Mouse (Mus musculus): ENCODE measurements around the gene Rfx4. TPM values are rescaled to one million over a fixed set of nuclear protein-coding genes. Genes with fewer than 3 reads are reported as not detected.

Rfx4 gene
- polyA plus RNA-seq, 1 experiment from 2014 or later = 0.09 TPM

DNA sequence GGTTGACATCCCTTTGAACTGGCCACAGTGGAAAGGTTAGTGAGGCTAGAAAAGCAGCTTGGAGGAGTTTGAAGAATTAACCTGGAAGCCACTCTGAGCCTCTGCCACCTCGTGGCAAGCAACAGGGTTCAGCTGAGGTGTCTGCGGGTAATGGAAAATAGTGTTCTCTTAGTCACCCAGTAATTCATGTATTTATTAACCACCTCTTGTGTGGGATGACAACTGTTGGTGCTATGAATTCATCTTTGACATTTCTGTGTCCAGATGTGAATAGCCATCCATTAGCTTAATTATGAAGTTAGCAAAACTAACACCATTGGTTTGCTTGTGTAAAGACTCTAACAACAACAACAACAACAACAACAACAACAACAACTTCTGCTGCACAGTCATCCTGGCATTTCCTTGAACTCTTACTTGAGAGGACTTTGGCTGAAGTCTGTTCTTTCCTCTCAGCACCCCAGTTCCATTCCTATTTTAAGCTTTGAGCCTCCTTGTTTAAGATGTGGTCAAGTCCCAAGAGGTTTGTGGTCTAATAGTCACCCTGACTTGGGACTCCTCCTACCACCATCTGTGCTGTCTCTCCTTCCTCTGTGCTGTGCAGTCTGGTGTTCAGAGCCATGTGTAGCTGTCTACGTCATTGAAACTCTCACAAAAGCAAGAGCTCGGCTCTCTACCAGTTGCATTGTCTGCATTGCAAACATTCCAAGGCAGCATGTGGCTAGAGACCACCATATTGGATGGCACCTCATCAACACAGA is 60.0 kb downstream of the Rfx4 start:
- CTCF ChIA-PET = interaction anchor here (1.5 kb wide), 1 partner anchor 8 kb away, joined by 4 read pairs; no protein-coding TSS in a partner anchor
- ATAC-seq (no peak), DNase-seq (ENCODE audit: low read depth, low spot score) (peak; percentile 15)
- peaks cover 2% of the 10 kb centered on the region for H3K27me3 ChIP-seq
- TF ChIP-seq CTCF (IDR thresholded peaks at IDR 0.05) = peak; percentile 41
- POLR2A ChIA-PET = no interaction called here
- in situ Hi-C loops (cut with MboI; ENCODE audit: low pct_unique_long_range_greater_than_20kb) = no loop called here

DNA sequence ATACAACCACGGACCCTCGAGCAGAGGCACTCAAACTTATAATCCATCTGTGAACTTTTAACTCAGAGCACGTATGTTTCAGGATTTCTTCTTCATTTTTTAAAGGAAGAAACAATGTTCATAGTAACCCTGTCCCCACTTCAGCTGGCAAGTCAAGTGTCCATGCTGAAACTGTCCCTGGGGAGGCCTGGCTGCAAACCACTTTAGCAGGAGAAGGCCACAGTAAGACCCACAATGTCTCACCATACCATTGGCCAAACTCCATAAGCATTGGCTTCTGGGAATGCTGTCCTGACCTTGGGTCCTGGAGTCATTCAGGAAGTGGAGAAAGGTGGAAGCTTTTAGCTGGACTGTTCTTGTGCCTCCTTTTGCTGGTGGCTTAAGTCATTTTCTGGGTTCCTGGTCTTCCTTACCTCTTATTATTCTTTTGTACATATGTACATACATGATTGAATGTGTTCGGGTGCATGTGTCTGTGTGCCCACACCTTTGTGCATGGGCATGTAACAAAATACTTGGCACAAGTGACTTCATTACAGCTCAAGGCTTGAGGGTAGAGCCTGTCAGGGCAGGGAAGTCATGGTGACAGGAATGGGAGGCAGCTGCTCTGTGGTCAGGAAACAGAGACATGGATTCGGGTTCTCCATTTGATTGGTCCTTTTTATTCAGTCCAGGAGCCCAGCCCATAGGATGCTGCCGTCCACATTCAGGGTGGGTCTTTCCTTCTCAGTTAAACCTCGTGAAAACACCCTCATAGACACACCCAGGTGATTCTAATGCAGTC is 61.4 kb downstream of the Rfx4 start:
- POLR2A ChIA-PET = interaction anchor here (0.8 kb wide), 1 partner anchor 10 kb away, joined by 15 read pairs; no protein-coding TSS in a partner anchor
- DNase-seq (ENCODE audit: low read depth, low spot score) (no peak), ATAC-seq (no peak)
- CTCF ChIA-PET = interaction anchor here (1.5 kb wide), 1 partner anchor 10 kb away, joined by 4 read pairs; no protein-coding TSS in a partner anchor
- H3K27me3 ChIP-seq = peaks cover 2% of the 10 kb centered on the region
- no peak for TF ChIP-seq CTCF (IDR thresholded peaks at IDR 0.05)
- in situ Hi-C loops (cut with MboI; ENCODE audit: low pct_unique_long_range_greater_than_20kb) = no loop called here

DNA sequence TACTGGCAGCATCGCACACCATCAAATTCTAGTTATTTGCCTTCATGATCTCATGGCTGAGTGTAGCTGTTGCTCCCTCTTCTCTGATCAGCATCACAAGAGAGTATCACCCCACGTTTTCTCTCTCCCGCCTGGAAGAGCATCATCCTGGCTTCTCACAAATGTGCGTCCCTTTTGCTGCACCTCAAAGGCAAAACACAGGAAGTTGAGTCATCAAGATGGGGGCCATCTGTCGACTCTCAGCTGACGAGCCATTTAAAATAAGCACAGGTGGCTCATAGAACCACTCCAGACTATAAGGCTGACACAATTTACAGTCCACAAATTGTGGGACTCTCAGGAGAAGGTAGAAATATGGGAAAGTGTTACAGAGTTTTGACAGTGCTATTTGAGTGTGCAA is 63.8 kb downstream of the Rfx4 start:
- no peak for TF ChIP-seq CTCF (IDR thresholded peaks at IDR 0.05)
- ATAC-seq (no peak), DNase-seq (ENCODE audit: low read depth, low spot score) (no peak)
- POLR2A ChIA-PET = no interaction called here
- CTCF ChIA-PET = no interaction called here
- no peaks in the 10 kb centered on the region for H3K27me3 ChIP-seq
- in situ Hi-C loops (cut with MboI; ENCODE audit: low pct_unique_long_range_greater_than_20kb) = no loop called here

DNA sequence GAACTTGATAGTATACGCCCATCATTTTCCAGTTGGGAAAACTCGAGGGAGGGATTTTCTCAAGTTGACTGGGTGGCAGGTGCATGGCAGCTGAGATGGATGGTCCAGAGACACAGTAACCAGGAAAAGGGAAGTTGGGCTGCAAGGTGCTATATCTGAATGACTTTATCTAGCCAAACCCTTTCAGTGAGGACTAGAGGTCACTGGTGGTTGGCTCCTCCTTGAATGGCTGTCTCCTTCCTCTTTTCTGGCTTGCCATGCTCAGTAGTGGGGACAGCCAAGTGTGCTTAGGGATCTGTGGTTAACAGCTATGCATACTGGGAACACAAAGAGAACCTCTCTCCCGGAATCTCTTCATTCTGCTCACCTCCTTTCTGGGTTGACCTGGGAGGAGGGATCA is 64.4 kb downstream of the Rfx4 start:
- H3K27me3 ChIP-seq = no peaks in the 10 kb centered on the region
- ChIA-PET CTCF (no interaction called here), POLR2A (no interaction called here)
- ATAC-seq = no peak
- no peak for DNase-seq (ENCODE audit: low read depth, low spot score)
- no peak for TF ChIP-seq CTCF (IDR thresholded peaks at IDR 0.05)
- in situ Hi-C loops (cut with MboI; ENCODE audit: low pct_unique_long_range_greater_than_20kb) = no loop called here

DNA sequence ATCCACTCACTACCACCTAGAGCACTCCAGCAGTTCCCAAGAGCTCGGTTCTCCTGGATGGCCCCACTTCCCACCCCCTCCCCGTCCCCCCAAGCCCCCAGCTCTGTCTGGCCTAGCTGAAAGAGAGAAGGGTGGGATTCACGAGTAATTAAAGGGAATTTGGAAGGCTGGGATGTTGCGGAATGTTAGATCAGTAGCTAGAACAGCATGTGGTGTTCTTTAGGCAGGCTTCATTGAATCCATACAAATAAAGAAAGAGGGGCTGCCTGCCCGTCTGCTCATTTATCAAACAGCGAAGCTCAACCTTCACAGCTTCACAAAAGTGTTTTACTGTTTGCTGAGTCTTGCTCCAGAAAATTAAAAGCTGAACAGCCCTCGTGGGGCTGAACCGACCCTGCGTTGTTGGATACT is 66.9 kb downstream of the Rfx4 start:
- in situ Hi-C loops (cut with MboI; ENCODE audit: low pct_unique_long_range_greater_than_20kb) = no loop called here
- DNase-seq (ENCODE audit: low read depth, low spot score) (no peak), ATAC-seq (no peak)
- H3K27me3 ChIP-seq = no peaks in the 10 kb centered on the region
- POLR2A ChIA-PET = no interaction called here
- no peak for TF ChIP-seq CTCF (IDR thresholded peaks at IDR 0.05)
- CTCF ChIA-PET = interaction anchor here (1.5 kb wide), 1 partner anchor 13 kb away, joined by 4 read pairs; no protein-coding TSS in a partner anchor

DNA sequence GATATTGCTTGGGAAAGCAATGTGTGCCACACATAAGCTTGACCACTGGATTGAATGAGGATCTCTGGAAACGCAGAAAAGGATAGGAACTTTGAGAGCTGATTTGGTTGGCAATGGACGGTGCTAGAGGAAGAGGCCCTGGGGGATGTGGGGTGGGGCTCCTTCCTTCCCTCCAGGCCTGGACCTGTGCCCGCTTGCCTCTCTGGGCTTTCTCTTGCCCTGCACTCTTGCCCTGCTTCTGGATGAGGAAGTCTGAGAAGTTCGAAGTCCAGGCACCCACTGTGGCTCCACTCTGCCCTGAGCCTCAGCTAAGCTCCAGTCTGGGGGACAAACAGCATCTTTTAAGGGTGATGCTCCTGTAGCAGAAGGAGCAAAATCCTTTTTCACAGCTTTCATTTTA is 67.8 kb downstream of the Rfx4 start:
- ATAC-seq (no peak), DNase-seq (ENCODE audit: low read depth, low spot score) (no peak)
- in situ Hi-C loops (cut with MboI; ENCODE audit: low pct_unique_long_range_greater_than_20kb) = no loop called here
- ChIA-PET CTCF (interaction anchor here (1.5 kb wide), 1 partner anchor 12 kb away, joined by 4 read pairs; no protein-coding TSS in a partner anchor), POLR2A (no interaction called here)
- no peaks in the 10 kb centered on the region for H3K27me3 ChIP-seq
- no peak for TF ChIP-seq CTCF (IDR thresholded peaks at IDR 0.05)

DNA sequence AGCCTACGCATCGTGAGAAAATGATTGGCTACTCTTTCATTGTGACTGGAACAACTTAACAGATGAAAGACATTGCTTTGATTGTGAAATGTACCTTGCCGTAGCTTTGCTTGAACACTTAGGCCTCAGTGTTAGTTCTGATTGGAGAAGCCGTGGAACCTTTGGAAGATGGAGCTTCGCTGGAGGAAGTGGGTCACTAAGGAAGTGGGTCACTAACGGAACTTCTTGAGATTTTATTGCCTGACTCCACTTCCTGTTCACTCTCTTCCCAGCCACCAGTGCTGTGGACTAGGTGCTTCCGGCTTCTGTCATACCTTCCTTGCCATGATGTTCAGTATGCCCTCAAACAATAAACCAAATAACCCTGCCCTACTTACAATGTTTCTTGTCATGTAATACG is 73.1 kb downstream of the Rfx4 start:
- no peak for DNase-seq (ENCODE audit: low read depth, low spot score)
- ChIA-PET POLR2A (interaction anchor here (0.5 kb wide), 1 partner anchor 155 kb away, joined by 3 read pairs; no protein-coding TSS in a partner anchor), CTCF (interaction anchor here (1.1 kb wide), 1 partner anchor 144 kb away, joined by 3 read pairs; no protein-coding TSS in a partner anchor)
- H3K27me3 ChIP-seq = no peaks in the 10 kb centered on the region
- TF ChIP-seq CTCF (IDR thresholded peaks at IDR 0.05) = no peak
- ATAC-seq = no peak
- in situ Hi-C loops (cut with MboI; ENCODE audit: low pct_unique_long_range_greater_than_20kb) = loop anchor here (5.0 kb wide), 1 partner anchor 1877 kb away; no protein-coding TSS in a partner anchor

DNA sequence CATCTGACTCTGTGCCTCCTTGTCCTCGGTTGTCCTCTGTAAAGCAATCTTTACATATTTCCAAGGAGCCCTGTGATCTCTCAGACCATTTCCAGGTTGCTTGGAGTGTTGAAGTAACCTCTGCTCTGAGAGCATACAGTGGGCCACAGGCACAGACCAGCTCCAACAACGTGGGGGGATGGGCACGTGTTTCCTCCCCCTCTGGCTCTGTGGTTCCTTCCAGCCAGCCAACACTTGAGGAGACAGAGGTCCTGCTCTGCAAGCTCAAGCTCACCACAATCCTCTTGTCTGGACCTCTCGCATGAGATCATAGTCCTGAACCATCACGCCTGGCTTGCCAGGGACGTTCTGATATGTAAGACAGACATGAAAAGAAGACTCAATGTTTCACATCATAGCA is 79.7 kb downstream of the Rfx4 start:
- ChIA-PET POLR2A (no interaction called here), CTCF (interaction anchor here (0.6 to 2.3 kb wide), 12 partner anchors 12 to 210 kb away, joined by 3 to 10 read pairs (median 3); no protein-coding TSS in a partner anchor)
- in situ Hi-C loops (cut with MboI; ENCODE audit: low pct_unique_long_range_greater_than_20kb) = loop anchor here (5.0 to 10.0 kb wide), 2 partner anchors 139 to 212 kb away; no protein-coding TSS in a partner anchor
- ATAC-seq (no peak), DNase-seq (ENCODE audit: low read depth, low spot score) (no peak)
- no peaks in the 10 kb centered on the region for H3K27me3 ChIP-seq
- TF ChIP-seq CTCF (IDR thresholded peaks at IDR 0.05) = no peak

DNA sequence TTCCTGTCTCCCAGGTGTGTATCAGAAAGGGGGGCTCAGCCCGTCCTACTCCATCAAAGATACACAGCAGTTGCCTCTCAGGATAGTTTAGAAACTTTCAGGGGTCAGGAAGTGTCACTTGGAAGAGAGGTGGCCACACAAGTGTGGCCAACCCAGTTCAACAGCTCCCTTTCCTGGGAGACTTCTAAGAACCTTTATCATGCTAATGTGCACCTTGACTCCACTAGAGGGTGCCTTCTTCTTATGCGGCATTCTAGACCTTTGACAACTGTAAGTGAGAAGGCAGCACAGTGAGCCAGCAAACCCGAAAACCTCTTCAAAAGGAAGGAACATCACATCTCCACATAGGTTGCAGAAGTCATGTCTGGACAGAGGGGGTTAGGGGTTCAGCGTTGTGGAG is 80.2 kb downstream of the Rfx4 start:
- in situ Hi-C loops (cut with MboI; ENCODE audit: low pct_unique_long_range_greater_than_20kb) = loop anchor here (5.0 to 10.0 kb wide), 2 partner anchors 139 to 211 kb away; no protein-coding TSS in a partner anchor
- ATAC-seq = peak; percentile 57
- TF ChIP-seq CTCF (IDR thresholded peaks at IDR 0.05) = peak; percentile 76
- no peaks in the 10 kb centered on the region for H3K27me3 ChIP-seq
- no peak for DNase-seq (ENCODE audit: low read depth, low spot score)
- ChIA-PET CTCF (interaction anchor here (0.6 to 2.3 kb wide), 11 partner anchors 12 to 210 kb away, joined by 3 to 10 read pairs (median 3); no protein-coding TSS in a partner anchor), POLR2A (no interaction called here)

DNA sequence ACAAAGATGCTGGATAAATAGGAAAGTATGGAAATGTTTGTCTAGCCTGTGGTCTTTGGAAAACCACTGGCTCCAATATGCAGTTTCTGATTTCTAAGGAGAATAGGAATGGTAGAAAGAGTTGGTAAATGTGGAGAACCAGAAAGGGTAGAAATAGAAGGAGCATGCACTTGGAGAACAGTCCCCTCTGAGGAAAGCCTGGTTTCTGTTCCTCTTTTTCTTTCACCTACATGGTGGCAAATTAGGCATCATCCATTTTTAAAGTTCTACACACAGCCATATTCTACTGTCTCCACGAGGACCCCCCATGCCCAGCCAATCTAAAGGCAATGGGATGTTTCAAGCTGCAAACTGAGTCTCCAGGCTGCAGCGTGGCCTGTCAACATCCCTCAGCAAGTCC is 81.5 kb downstream of the Rfx4 start:
- DNase-seq (ENCODE audit: low read depth, low spot score) (no peak), ATAC-seq (no peak)
- TF ChIP-seq CTCF (IDR thresholded peaks at IDR 0.05) = no peak
- ChIA-PET CTCF (interaction anchor here (1.0 to 2.3 kb wide), 5 partner anchors 14 to 209 kb away, joined by 3 to 10 read pairs (median 3); no protein-coding TSS in a partner anchor), POLR2A (interaction anchor here (0.6 kb wide), 1 partner anchor 47 kb away, joined by 3 read pairs; no protein-coding TSS in a partner anchor)
- in situ Hi-C loops (cut with MboI; ENCODE audit: low pct_unique_long_range_greater_than_20kb) = loop anchor here (5.0 to 10.0 kb wide), 2 partner anchors 137 to 210 kb away; no protein-coding TSS in a partner anchor
- H3K27me3 ChIP-seq = no peaks in the 10 kb centered on the region

All from Patski (cell line).